Mouse (Mus musculus) hindbrain, embryonic 15.5 days (tissue): ENCODE measurements around the gene Wwox. TPM values are rescaled to one million over a fixed set of nuclear protein-coding genes. Genes with fewer than 3 reads are reported as not detected.

Source experiments
- ATAC-seq: fragments of 200-750 bp; cut with Nextera tagmentation; 2 replicates; pipeline ENCODE4 v1.8.0; 2017; ENCODE audit warnings: low read depth, moderate number of reproducible peaks, moderate TSS enrichment; ENCODE audit not compliant: low FRiP score
- H3K27ac ChIP-seq: fragments of 300-500 bp; sonication (generic); replicated peaks from 2 replicates; pipeline ENCODE4 v1.5.1; 2015; ENCODE audit warnings: mild to moderate bottlenecking, inconsistent platforms
- H3K27me3 ChIP-seq: fragments of 300-500 bp; sonication (generic); 2 replicates; pipeline ENCODE4 v1.6.1; 2015; ENCODE audit warnings: control low read depth, inconsistent platforms
- H3K36me3 ChIP-seq: fragments of 300-500 bp; sonication (generic); 2 replicates; pipeline ENCODE4 v1.6.1; 2015; ENCODE audit warnings: control low read depth, inconsistent platforms
- H3K4me1 ChIP-seq: fragments of 300-500 bp; sonication (generic); replicated peaks from 2 replicates; pipeline ENCODE4 v1.6.1; 2015; ENCODE audit warnings: control low read depth, inconsistent platforms
- H3K4me2 ChIP-seq: fragments of 300-500 bp; sonication (generic); 2 replicates; pipeline ENCODE4 v1.6.1; 2015; ENCODE audit warnings: moderate library complexity, mild to moderate bottlenecking, inconsistent platforms
- H3K4me3 ChIP-seq: fragments of 300-500 bp; sonication (generic); 2 replicates; pipeline ENCODE4 v1.5.1; 2015; ENCODE audit warnings: mild to moderate bottlenecking, inconsistent platforms
- H3K9ac ChIP-seq: fragments of 300-500 bp; sonication (generic); 2 replicates; pipeline ENCODE4 v1.6.1; 2015; ENCODE audit warnings: inconsistent platforms
- H3K9me3 ChIP-seq: fragments of 300-500 bp; sonication (generic); 2 replicates; pipeline ENCODE4 v1.6.1; 2016; ENCODE audit warnings: control low read depth, inconsistent platforms
- WGBS: fragments of 180-500 bp; shearing (Covaris S2); methylation state at CpG from one replicate; pipeline ENCODE4 v1.1.7; 2015; 5-methylcytosine and 5-hydroxymethylcytosine counted together
- polyA plus RNA-seq: library from polyadenylated mRNA; unstranded; fragments of >200 nt; fragmentation: Nextera tagmentation; extraction: Ambion mirVana; gene quantifications from 2 replicates; pipeline ENCODE4 v1.2.1, GENCODE M21; 2015

Gene Wwox
- polyA plus RNA-seq, 1 experiment from 2014 or later, result 13.9 TPM

- 0 out of 2 replicates have a peak overlapping the region, but pooled peaks have one; percentile 6 for H3K9ac ChIP-seq
- H3K9me3 ChIP-seq, result no peaks in the 10 kb centered on the region
- peak overlapping the region; percentile 42 for H3K4me2 ChIP-seq
- WGBS, result 14% methylated on average over 17 of the region's 17 CpGs
- H3K27ac ChIP-seq, result no peak overlapping the region
- H3K4me1 ChIP-seq, result peaks cover 20% of the 10 kb centered on the region
- ATAC-seq, result no peak
- no peaks in the 10 kb centered on the region for H3K36me3 ChIP-seq
- H3K27me3 ChIP-seq, result no peaks in the 10 kb centered on the region
- H3K4me3 ChIP-seq, result 0 out of 2 replicates have a peak overlapping the region, but pooled peaks have one; percentile 3
Measured at GRCm38 (mm10) chr8:114911031-114911580, 471.7 kb downstream of the Wwox start.

GRCm38 (mm10) chr8:114923629-114924028, 484.2 kb downstream of the Wwox start:
- H3K27ac ChIP-seq, result no peak overlapping the region
- no peaks in the 10 kb centered on the region for H3K4me1 ChIP-seq
- no peak overlapping the region for H3K4me3 ChIP-seq
- ATAC-seq, result no peak
- H3K27me3 ChIP-seq, result no peaks in the 10 kb centered on the region
- no peak overlapping the region for H3K4me2 ChIP-seq
- no peaks in the 10 kb centered on the region for H3K36me3 ChIP-seq
- WGBS, result 72% methylated on average over 7 of the region's 7 CpGs
- no peaks in the 10 kb centered on the region for H3K9me3 ChIP-seq
- no peak overlapping the region for H3K9ac ChIP-seq

GRCm38 (mm10) chr8:114927412-114927811, 488.0 kb downstream of the Wwox start:
- H3K36me3 ChIP-seq, result no peaks in the 10 kb centered on the region
- peaks cover 7% of the 10 kb centered on the region; the same call in 1 of the 2 replicates for H3K4me1 ChIP-seq
- no peak overlapping the region for H3K4me3 ChIP-seq
- ATAC-seq, result no peak
- H3K9ac ChIP-seq, result no peak overlapping the region
- H3K4me2 ChIP-seq, result no peak overlapping the region
- H3K27ac ChIP-seq, result no peak overlapping the region
- H3K9me3 ChIP-seq, result no peaks in the 10 kb centered on the region
- 0 out of 2 replicates have a peak, but pooled peaks cover 12% of the 10 kb centered on the region for H3K27me3 ChIP-seq
- 81% methylated on average over 8 of the region's 8 CpGs for WGBS

- no peaks in the 10 kb centered on the region for H3K36me3 ChIP-seq
- ATAC-seq, result no peak
- 84% methylated on average over 4 of the region's 4 CpGs for WGBS
Measured at GRCm38 (mm10) chr8:114927917-114928316, 488.5 kb downstream of the Wwox start.

GRCm38 (mm10) chr8:114929597-114929996, 490.1 kb downstream of the Wwox start:
- H3K36me3 ChIP-seq, result no peaks in the 10 kb centered on the region
- 0 out of 2 replicates have a peak, but pooled peaks cover 12% of the 10 kb centered on the region for H3K27me3 ChIP-seq
- no peak overlapping the region for H3K4me3 ChIP-seq
- no peak overlapping the region for H3K27ac ChIP-seq
- no peaks in the 10 kb centered on the region for H3K9me3 ChIP-seq
- peaks cover 12% of the 10 kb centered on the region; the same call in 1 of the 2 replicates for H3K4me1 ChIP-seq
- WGBS, result 95% methylated on average over 4 of the region's 4 CpGs
- ATAC-seq, result no peak
- H3K4me2 ChIP-seq, result no peak overlapping the region
- no peak overlapping the region for H3K9ac ChIP-seq

More at GRCm38 (mm10) chr8:114927917-114928316, 488.5 kb downstream of the Wwox start:
- H3K9me3 ChIP-seq, result no peaks in the 10 kb centered on the region
- peaks cover 12% of the 10 kb centered on the region; the same call in 1 of the 2 replicates for H3K4me1 ChIP-seq
- no peak overlapping the region for H3K4me2 ChIP-seq
- no peak overlapping the region for H3K4me3 ChIP-seq
- no peak overlapping the region for H3K27ac ChIP-seq
- H3K9ac ChIP-seq, result no peak overlapping the region
- H3K27me3 ChIP-seq, result 0 out of 2 replicates have a peak, but pooled peaks cover 12% of the 10 kb centered on the region

- ATAC-seq, result no peak
- WGBS, result 10% methylated on average over 18 of the region's 18 CpGs
- no peak overlapping the region for H3K27ac ChIP-seq
Measured at GRCm38 (mm10) chr8:114932071-114932630, 492.7 kb downstream of the Wwox start.

GRCm38 (mm10) chr8:114933248-114933647, 493.8 kb downstream of the Wwox start:
- H3K36me3 ChIP-seq, result no peaks in the 10 kb centered on the region
- 0 out of 2 replicates have a peak, but pooled peaks cover 12% of the 10 kb centered on the region for H3K27me3 ChIP-seq
- H3K4me2 ChIP-seq, result no peak overlapping the region
- H3K27ac ChIP-seq, result no peak overlapping the region
- H3K9ac ChIP-seq, result no peak overlapping the region
- no peak overlapping the region for H3K4me3 ChIP-seq
- WGBS, result 51% methylated on average over 1 of the region's 1 CpGs
- no peaks in the 10 kb centered on the region for H3K9me3 ChIP-seq
- no peak for ATAC-seq
- H3K4me1 ChIP-seq, result peaks cover 19% of the 10 kb centered on the region; the same call in 1 of the 2 replicates

More at GRCm38 (mm10) chr8:114932071-114932630, 492.7 kb downstream of the Wwox start:
- Histone ChIP-seq H3K4me2 (peak overlapping the region; percentile 37), H3K4me3 (no peak overlapping the region), H3K9ac (no peak overlapping the region), H3K9me3 (no peaks in the 10 kb centered on the region), H3K36me3 (no peaks in the 10 kb centered on the region), H3K4me1 (peaks cover 18% of the 10 kb centered on the region; the same call in 1 of the 2 replicates), H3K27me3 (0 out of 2 replicates have a peak, but pooled peaks cover 12% of the 10 kb centered on the region)

GRCm38 (mm10) chr8:114936887-114937286, 497.4 kb downstream of the Wwox start:
- ATAC-seq, result no peak; the same call in 1 of the 2 replicates
- H3K9ac ChIP-seq, result no peak overlapping the region
- no peaks in the 10 kb centered on the region for H3K27me3 ChIP-seq
- no peak overlapping the region for H3K27ac ChIP-seq
- no peak overlapping the region for H3K4me2 ChIP-seq
- H3K36me3 ChIP-seq, result no peaks in the 10 kb centered on the region
- H3K9me3 ChIP-seq, result no peaks in the 10 kb centered on the region
- H3K4me1 ChIP-seq, result peaks cover 17% of the 10 kb centered on the region; the same call in 1 of the 2 replicates
- H3K4me3 ChIP-seq, result no peak overlapping the region
- WGBS, result 20% methylated on average over 10 of the region's 10 CpGs

GRCm38 (mm10) chr8:114939338-114939737, 499.9 kb downstream of the Wwox start:
- no peak overlapping the region for H3K4me2 ChIP-seq
- H3K36me3 ChIP-seq, result no peaks in the 10 kb centered on the region
- H3K27me3 ChIP-seq, result no peaks in the 10 kb centered on the region
- no peak overlapping the region for H3K9ac ChIP-seq
- 91% methylated on average over 8 of the region's 8 CpGs for whole genome bisulfite sequencing
- H3K27ac ChIP-seq, result no peak overlapping the region
- H3K4me3 ChIP-seq, result no peak overlapping the region
- ATAC-seq, result no peak
- H3K4me1 ChIP-seq, result peaks cover 6% of the 10 kb centered on the region; the same call in 1 of the 2 replicates
- H3K9me3 ChIP-seq, result no peaks in the 10 kb centered on the region

GRCm38 (mm10) chr8:114941096-114941495, 501.6 kb downstream of the Wwox start:
- H3K27ac ChIP-seq, result no peak overlapping the region
- no peak for ATAC-seq
- WGBS, result 90% methylated on average over 5 of the region's 5 CpGs

GRCm38 (mm10) chr8:114941644-114942043, 502.2 kb downstream of the Wwox start:
- Histone ChIP-seq H3K4me2 (no peak overlapping the region), H3K4me1 (peaks cover 6% of the 10 kb centered on the region; the same call in 1 of the 2 replicates), H3K36me3 (no peaks in the 10 kb centered on the region), H3K4me3 (no peak overlapping the region), H3K9me3 (no peaks in the 10 kb centered on the region), H3K9ac (no peak overlapping the region), H3K27me3 (no peaks in the 10 kb centered on the region), H3K27ac (no peak overlapping the region)
- WGBS, result 80% methylated on average over 9 of the region's 9 CpGs
- no peak for ATAC-seq

More at GRCm38 (mm10) chr8:114941096-114941495, 501.6 kb downstream of the Wwox start:
- no peaks in the 10 kb centered on the region for H3K9me3 ChIP-seq
- no peaks in the 10 kb centered on the region for H3K36me3 ChIP-seq
- H3K9ac ChIP-seq, result no peak overlapping the region
- no peak overlapping the region for H3K4me3 ChIP-seq
- peaks cover 6% of the 10 kb centered on the region; the same call in 1 of the 2 replicates for H3K4me1 ChIP-seq
- H3K27me3 ChIP-seq, result no peaks in the 10 kb centered on the region
- H3K4me2 ChIP-seq, result no peak overlapping the region

GRCm38 (mm10) chr8:114947921-114948320, 508.5 kb downstream of the Wwox start:
- WGBS, result 78% methylated on average over 6 of the region's 6 CpGs
- no peaks in the 10 kb centered on the region for H3K36me3 ChIP-seq

More at GRCm38 (mm10) chr8:114947921-114948320, 508.5 kb downstream of the Wwox start:
- Histone ChIP-seq H3K27me3 (0 out of 2 replicates have a peak, but pooled peaks cover 2% of the 10 kb centered on the region), H3K27ac (no peak overlapping the region), H3K4me2 (no peak overlapping the region), H3K4me1 (no peaks in the 10 kb centered on the region), H3K9me3 (no peaks in the 10 kb centered on the region), H3K4me3 (no peak overlapping the region), H3K9ac (no peak overlapping the region)
- ATAC-seq, result no peak
